In the genomic region with DNA sequence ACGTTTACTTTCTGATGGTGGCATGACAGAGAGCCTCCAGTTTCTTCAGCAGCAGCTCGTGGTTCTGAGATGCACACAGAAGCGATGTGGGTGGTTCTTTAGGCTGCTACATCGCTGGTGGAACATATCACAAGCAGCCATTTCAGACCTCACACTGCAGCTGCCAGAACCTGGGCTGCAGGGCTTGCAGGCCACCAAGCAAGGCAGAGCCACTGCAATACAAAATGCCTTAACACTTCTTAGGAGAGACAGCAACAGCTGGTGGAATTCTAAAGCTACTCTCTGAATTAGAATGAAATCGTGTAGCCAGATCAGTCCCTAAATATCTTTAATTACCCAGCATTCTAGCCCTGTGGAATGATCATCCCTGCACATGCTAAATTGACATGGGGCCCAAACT, we compare ENCODE assay signal across 22 mouse cellular contexts. TPM values are rescaled to one million over a fixed set of nuclear protein-coding genes. Genes with fewer than 3 reads are reported as not detected.
A peak's percentile ranks its signal among the peaks of the same experiment; 100 is the strongest.
DNase-seq lines count a peak whose midpoint lies in the region; ATAC-seq and TF ChIP-seq lines count a peak whose summit lies in the region.
"Had no signal": no experiment of that assay in that cellular context is flagged by ENCODE, and none has a peak within 500 bp of the region (broad histone marks: within the 10 kb centered on the region; RNA-seq: fewer than 3 reads in every experiment).

No protein-coding gene starts in this region.

- 0 out of 2 replicates have a peak, but pooled peaks cover 5% of the 10 kb centered on the region for H3K4me1 ChIP-seq in lung, postnatal 0 days (ENCODE audit: insufficient read depth, low read depth, low read length)

- no peak for TF ChIP-seq CTCF in lung, postnatal 0 days (IDR thresholded peaks at IDR 0.05)

- H3K27ac ChIP-seq in lung, postnatal 0 days (ENCODE audit: low read length): no peak overlapping the region
- H3K27ac ChIP-seq: embryonic facial prominence, embryonic 13.5 days; forebrain, embryonic 13.5 days; heart, embryonic 10.5 days; hindbrain, embryonic 12.5 days had no signal

- TF ChIP-seq EP300 in lung, postnatal 0 days (IDR thresholded peaks at IDR 0.05): no peak

- DNase-seq in lung, postnatal 0 days (ENCODE audit: low spot score): peak; percentile 8
- DNase-seq in lung, postnatal 25 days (ENCODE audit: low spot score): no peak
- peak; percentile 23 for DNase-seq in right cerebral cortex, postnatal 25 days
- no peak for DNase-seq in right cerebral cortex, postnatal 10 days (ENCODE audit: low spot score in 2 of 2)
- DNase-seq in forelimb bud, embryonic 11.5 days (ENCODE audit: low read depth, low spot score): peak; percentile 2
- no peak for DNase-seq in adrenal gland, postnatal 4 days (ENCODE audit: low spot score in 2 of 2)
- DNase-seq: adrenal gland, adult 2 months; adrenal gland, postnatal 36 days; cerebellum, adult 11 months; cerebellum, adult 8-10 months; cerebellum, postnatal 14 days; forebrain, postnatal 0 days; gastrocnemius, postnatal 10 days; heart, adult 18-20 months; heart, postnatal 10 days; heart, postnatal 4 days had no signal

- H3K9ac ChIP-seq in lung, postnatal 0 days (replicated peaks; ENCODE audit: low read depth): no peak overlapping the region
- H3K9ac ChIP-seq: embryonic facial prominence, embryonic 13.5 days; forebrain, embryonic 13.5 days; forebrain, postnatal 0 days; hindbrain, embryonic 12.5 days had no signal

- H3K27me3 ChIP-seq in lung, postnatal 0 days (replicated peaks; ENCODE audit: insufficient read depth, low read length): peaks cover 19% of the 10 kb centered on the region

- no peak overlapping the region for H3K4me2 ChIP-seq in lung, postnatal 0 days (replicated peaks; ENCODE audit: low read depth, low read length)
- H3K4me2 ChIP-seq: embryonic facial prominence, embryonic 13.5 days; forebrain, embryonic 13.5 days; hindbrain, embryonic 12.5 days had no signal

- ATAC-seq in lung, postnatal 0 days: no peak
- ATAC-seq: forebrain, embryonic 13.5 days; forebrain, postnatal 0 days; hindbrain, embryonic 16.5 days had no signal

- no peaks in the 10 kb centered on the region for H3K36me3 ChIP-seq in lung, postnatal 0 days (ENCODE audit: insufficient read depth, low read length)
- H3K36me3 ChIP-seq: embryonic facial prominence, embryonic 13.5 days; heart, embryonic 10.5 days; hindbrain, embryonic 12.5 days had no signal

- 28% methylated on average over 5 of the region's 5 CpGs for WGBS in lung, postnatal 0 days

- no peak overlapping the region for H3K4me3 ChIP-seq in lung, postnatal 0 days (ENCODE audit: low read depth, low read length)
- H3K4me3 ChIP-seq: embryonic facial prominence, embryonic 13.5 days; forebrain, embryonic 13.5 days; heart, embryonic 10.5 days; hindbrain, embryonic 12.5 days had no signal

- no peaks in the 10 kb centered on the region for H3K9me3 ChIP-seq in lung, postnatal 0 days (ENCODE audit: low read length)
- H3K9me3 ChIP-seq: embryonic facial prominence, embryonic 13.5 days; forebrain, embryonic 13.5 days; heart, embryonic 10.5 days; hindbrain, embryonic 12.5 days had no signal

RNA-seq across cellular contexts. Expression of gene Cnr1, which starts 3.6 kb away (rescaled TPM):
- polyA plus RNA-seq in lung, postnatal 0 days (2015; fragmentation: Nextera tagmentation; extraction: Ambion mirVana): 0.25 and 0.30 TPM in 2 replicates
- 10 to 100 TPM; 31.5 to 40.7 TPM for total RNA-seq in adrenal gland, postnatal 4 days (2021)
- total RNA-seq: common myeloid progenitor, adult 5-6 weeks had no signal

Comparison
In these comparisons a context has a peak if more than half of its experiments do, and no peak if none do; other contexts are left out.
1. DNase-seq: peak in lung, postnatal 0 days (single experiment), right cerebral cortex, postnatal 25 days (single experiment) and forelimb bud, embryonic 11.5 days (single experiment); none in lung, postnatal 25 days (single experiment), right cerebral cortex, postnatal 10 days (0 of 2) and adrenal gland, postnatal 4 days (0 of 2).